Mouse (Mus musculus): ENCODE results near the gene Prkca.

DNA sequence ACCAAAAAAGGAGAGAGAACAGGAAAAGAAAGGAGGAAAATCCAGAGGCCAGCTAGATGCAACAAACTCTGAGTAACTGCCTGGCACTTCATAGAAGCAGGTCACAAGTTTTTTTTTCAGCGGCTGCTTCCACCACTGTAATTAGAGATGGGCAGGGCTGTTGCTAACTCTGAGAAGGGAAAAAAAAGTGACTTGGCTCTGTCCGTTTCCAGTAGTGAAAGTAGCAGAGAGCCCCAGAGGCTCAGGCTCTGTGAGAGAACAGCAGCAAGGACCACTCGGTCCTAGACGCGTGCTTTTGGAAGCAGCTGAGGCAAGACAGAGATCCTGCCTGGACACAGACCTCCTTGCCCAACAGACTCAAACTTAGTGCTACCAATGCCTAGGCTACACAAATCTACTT lies 7.3 kb downstream of the Prkca start:
- TF ChIP-seq POLR2A (IDR thresholded peaks at IDR 0.05; ENCODE audit: extremely low read depth, insufficient read depth, low read length): no peak
- TF ChIP-seq CTCF (IDR thresholded peaks at IDR 0.05; ENCODE audit: extremely low read depth, insufficient read depth, low read length): no peak
